Mouse (Mus musculus): ENCODE data around the gene Slc52a3.

The Slc52a3 gene

DNA sequence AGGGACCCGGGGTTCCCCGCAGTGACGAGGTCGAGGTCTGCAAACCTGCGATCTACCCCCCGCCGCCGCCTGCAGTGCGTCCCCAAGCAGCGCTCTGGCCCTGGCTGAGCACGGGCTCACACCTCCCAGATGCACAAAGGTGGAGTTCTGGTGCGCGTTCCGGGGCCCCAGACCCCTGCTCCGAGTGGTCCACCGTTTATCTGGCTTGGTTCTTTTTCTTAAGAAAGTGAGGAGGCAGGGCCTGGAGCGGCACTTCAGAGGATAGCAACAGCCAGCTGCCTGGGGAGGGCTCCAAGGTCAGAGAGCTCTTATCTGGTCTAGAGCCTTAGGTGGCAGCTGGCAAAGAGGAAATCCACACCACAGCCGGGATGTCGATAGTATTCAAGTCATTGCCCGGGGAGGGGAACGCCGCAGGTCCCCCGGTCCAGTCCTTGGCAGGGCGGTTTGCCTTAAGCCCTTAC is 52.7 kb downstream of the Slc52a3 start:
- no peak for DNase-seq

DNA sequence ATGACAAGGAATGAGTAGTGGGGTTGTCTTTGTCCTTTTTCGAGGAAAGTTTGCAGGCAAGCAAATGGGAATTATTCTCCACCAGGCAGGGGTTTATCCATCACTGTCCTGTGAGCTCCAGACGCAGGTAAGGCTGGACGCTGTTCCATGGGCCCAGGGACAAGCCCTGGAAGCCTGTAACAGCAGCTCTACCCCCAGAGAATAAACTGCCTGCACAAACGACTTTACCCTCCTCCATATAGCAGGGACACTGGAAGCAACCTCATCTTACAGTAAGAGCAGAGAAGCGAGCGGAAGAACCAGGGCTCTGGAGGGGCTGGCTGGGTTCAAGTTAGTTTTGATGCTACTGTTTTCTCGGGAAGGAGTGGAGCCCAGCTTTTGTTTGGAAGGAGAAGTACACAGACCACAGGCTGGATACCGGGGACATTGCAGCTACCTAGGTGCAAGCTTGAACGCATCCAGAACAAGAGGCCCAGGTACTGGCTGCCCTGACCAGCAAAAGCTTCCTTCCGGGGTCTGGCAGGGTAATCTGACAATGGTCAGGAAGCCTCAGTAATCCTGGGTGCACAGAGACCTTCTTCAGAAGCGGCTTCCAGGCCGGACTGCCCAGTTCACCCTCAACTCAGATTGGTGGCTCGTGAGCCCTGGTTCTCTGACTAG is 53.4 kb downstream of the Slc52a3 start:
- DNase-seq: no peak

DNA sequence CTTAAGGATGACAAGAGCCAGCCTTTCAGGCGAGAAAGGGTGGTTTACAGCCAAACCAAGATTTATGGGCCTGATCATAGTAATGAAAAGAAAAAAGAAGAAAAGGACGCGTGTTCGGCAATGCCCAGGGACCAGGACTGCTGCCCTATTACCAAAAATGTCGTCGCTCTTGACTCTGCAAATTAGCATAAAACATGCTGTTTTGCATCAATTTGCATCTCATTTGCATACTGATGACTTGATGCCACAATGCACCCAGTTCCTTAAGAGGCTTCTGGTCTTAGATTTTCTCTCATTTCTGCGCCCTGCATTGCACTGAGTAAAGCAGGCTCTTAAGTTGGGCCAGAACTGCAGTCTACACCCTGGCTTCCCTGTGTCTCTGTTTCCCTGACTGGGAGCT is 54.0 kb downstream of the Slc52a3 start:
- DNase-seq: no peak

GRCm38 (mm10) chr2:152051985-152052384 is 55.7 kb downstream of the Slc52a3 start:
- DNase-seq: no peak

- DNase-seq: peak; percentile 81 to 86
Observed at GRCm38 (mm10) chr2:152055406-152055805, 59.1 kb downstream of the Slc52a3 start.

DNA sequence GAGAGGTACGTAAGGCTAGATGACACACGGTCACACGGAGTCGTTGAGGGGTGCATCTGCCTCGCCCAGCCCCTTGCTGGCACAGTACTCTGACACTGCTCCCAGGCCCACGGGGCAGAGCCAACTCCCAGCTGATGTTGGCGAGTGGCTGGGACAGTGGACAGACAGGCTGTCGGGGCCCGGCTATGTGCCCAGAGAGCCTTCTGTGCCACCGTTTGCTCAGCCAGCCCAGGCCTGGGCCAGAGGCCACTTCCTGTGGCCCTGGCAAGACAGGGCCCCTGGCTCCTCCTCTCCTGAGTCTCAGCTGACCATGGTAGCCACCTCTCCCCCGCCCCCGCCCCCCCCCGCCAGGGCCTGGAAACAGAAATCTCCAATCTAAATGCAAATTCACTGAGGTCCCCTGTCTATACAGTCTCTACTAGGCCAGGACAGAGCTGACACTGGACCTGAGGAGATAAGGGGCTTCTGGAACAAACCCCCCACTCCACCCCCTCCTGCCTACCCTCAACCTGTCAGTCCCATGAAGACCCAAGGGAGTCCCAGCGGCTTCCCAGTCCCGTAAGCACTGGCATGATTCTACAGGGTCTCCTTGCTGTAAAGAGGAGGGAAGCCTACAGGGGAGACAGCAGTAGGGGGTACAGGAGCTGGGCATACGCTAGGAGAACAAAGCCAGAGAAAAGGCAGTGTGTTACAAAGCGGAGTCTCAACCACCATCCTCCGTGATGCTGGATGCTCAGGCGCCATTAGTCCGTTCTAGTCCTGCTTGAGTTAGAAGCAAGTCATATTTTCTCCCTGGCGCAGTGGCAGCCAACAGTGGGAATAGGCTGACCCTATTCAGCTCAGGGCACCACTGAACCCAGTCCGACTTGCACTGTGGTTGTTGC is 60.3 kb downstream of the Slc52a3 start:
- peak; percentile 83 to 85 for DNase-seq

- DNase-seq: peak in 1 of 2 experiments; percentile 29
Observed at GRCm38 (mm10) chr2:152057252-152057563, 60.9 kb downstream of the Slc52a3 start.
